Mouse (Mus musculus): ENCODE measurements around the gene Uqcr10. TPM values are rescaled to one million over a fixed set of nuclear protein-coding genes. Genes with fewer than 3 reads are reported as not detected.

Uqcr10 gene
- polyA plus RNA-seq, 2 experiments from 2014 or later = 400 to 440 TPM

DNA sequence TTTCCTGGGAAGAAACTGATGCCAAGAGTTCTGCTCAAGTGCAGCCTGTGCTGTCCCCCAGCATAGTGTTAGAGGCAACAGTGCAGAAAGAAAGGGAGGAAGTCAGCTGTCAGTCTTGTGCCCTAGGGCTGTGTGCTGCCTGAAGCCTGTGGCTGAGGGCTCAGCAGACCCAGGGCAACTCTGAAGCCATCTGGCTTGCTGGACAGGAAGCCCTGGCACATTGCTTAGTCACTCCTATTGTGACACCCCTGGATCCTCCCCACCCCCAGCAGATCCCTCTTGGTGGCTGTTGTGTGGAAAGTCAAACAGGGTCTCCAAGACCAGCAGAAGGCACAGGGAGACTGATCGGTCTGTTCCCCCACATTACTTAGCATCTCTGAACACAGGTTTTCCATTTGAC, 29.5 kb downstream of the Uqcr10 start:
- no peak for ATAC-seq

DNA sequence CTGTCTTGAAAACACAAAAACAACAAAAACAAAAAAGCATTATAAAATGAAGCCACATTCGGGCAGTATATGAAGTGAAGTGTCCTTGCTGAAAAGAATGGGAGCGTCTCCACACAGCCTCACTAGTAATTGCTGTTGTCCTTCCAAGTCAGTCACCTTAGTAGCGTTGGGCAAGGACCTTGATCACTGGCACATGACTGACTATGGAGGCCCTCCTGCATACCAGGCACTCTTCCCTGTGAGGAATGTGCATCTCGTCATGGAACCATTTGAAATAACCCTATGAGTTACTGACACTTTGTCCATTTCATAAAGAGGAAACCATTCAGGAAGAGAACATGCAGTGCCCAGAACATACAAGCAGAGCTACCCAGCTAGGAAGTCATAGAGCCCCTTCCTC, 32.4 kb downstream of the Uqcr10 start:
- ATAC-seq = no peak

DNA sequence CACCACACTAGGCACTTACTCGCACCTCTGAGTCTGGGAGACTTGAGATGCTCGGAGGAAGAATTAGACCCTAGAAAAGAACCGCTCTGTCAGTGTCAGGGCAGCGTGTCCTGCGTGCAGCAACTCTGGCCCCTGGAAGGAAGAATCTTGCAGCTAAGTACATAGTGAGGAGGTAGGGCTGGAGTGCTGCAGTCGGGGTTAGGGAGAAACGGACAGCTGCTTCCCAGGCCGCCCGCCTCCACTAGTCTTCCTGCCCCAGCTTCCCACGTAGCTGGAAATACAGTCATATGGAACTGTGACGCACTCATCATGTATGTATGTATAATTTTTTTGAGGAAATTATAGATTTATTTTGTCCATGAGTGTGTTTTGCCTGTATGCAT, 41.7 kb downstream of the Uqcr10 start:
- no peak for ATAC-seq

DNA sequence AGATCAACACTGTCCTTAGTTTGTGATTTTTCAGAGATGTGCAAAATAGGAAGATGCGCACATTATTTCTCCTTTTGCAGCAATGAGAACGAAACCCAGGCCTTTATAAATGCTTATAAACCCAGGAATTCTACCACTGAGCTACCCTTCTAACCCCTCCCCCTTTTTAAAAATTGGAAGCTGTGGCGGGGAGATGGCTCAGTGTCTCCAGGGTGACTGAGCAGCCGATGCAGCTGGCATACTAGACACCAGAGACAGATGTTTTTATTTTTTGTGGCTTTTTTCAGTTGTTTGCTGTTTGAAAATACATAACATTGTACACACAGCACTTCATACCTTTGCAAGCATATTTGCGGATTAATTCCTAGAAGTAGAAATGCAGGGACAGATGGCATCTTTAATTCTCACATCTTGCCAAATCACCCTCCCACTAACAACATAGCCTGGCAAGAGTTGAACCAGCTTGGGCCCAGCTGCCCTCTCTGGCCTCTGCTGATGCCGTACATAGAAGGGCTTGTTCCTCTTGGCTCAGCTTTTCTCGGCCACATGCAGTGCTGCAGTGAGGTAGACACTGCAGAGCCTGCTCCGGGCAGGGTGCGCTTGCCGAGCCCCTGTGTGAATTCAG, 42.2 kb downstream of the Uqcr10 start:
- ATAC-seq = no peak

DNA sequence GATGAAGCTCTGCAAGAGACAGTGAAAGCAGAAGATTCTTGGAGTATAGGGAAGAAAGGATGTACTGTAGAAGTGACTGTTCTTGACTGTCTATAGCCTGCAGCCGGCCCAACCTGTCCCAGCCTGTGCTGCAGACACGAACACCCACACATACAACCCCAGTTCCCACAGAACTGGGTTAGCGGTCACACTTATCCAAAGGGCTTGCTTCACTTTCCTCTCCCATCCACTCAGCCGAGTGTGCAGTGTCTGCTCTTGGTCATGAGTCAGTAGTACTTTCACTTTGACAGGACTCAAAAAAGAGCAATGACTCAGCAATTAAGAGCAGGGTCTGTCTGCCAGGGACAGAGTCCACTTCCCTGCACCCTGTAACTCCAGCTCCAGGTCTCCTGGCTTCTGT, 42.8 kb downstream of the Uqcr10 start:
- ATAC-seq = no peak

DNA sequence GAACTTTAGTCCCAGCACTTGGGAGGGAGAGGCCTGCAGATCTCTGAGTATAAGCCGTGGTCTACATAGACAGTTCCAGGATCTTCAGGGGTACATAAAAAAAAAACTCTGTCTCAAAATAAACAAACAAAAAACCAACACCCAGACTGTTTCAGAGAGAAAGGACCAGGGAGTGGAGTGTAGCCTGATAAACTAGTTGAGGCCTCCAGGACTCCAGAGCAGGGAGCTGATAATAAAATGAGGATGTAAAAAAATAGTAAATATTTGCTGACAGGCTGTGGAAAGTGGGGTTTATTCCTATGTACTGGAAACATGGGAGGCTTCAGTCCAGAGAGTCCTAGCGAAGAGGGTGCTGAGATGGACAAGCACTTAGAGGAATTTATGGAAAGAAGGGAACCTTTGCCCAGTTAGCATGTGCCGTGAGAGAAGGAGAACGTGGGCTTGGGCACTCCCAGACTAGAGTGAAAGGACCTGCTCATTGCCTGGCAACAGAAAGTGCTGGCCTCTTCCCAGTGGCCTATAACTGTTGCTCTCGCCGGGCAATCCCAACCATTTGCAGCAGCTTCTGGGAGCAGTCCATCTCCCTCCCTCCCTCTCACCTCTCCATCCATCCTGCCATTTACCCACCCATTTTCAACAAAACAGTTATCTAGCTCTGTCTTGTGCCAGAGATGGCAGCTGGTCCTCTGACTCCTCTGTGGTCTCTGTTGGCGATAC, 43.7 kb downstream of the Uqcr10 start:
- no peak for ATAC-seq

DNA sequence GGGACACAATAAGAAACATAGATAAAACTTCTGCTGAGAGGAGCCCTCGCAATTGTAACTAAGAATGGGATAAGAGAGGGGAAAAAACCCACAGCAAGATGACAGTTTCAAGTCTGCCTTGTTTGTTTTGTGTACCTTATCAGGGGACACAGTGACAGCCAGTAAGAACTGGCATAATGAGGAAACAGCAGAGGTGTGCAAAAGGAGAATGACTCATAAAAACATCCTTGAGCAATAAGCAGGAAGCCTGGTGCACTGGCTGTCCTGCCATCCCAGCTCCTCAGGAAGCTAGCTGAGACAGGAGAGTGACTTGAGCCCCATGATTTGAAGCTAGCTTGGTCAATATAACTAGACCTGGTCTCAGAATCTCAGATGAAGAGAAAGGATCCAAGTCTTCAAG, 44.3 kb downstream of the Uqcr10 start:
- ATAC-seq = no peak

Other genes with a start within 250 kb of the Uqcr10 start
- gene Mtmr3, start 109.5 kb downstream of the Uqcr10 start, polyA plus RNA-seq (2017; shearing (Covaris generic)) = 10 to 100 TPM; 34.7 to 42.2 TPM
- not detected for gene Gm11032, start 84.3 kb downstream of the Uqcr10 start, polyA plus RNA-seq (2017; shearing (Covaris generic))
- 10 to 100 TPM; 30.6 to 51.0 TPM for gene Ascc2, start 66.6 kb downstream of the Uqcr10 start, polyA plus RNA-seq (2017; shearing (Covaris generic))
- gene Zmat5, start 336 bp upstream of the Uqcr10 start, polyA plus RNA-seq (2017; shearing (Covaris generic)) = 100 to 1,000 TPM; 133 to 152 TPM
- gene Cabp7, start 42.4 kb upstream of the Uqcr10 start, polyA plus RNA-seq (2017; shearing (Covaris generic)) = under 1 TPM in 1 of 2 experiments, not detected in 1; 0.24 TPM
- gene Nf2, start 145.2 kb upstream of the Uqcr10 start, polyA plus RNA-seq (2017; shearing (Covaris generic)) = 10 to 100 TPM; 19.2 to 24.2 TPM
- 10 to 100 TPM; 50.0 to 62.7 TPM for gene Nipsnap1, start 169.6 kb upstream of the Uqcr10 start, polyA plus RNA-seq (2017; shearing (Covaris generic))
- 10 to 100 TPM; 38.7 to 48.5 TPM for gene Thoc5, start 191.0 kb upstream of the Uqcr10 start, polyA plus RNA-seq (2017; shearing (Covaris generic))
- 1 to 10 TPM; 6.6 to 6.9 TPM for gene Nefh, start 243.7 kb upstream of the Uqcr10 start, polyA plus RNA-seq (2017; shearing (Covaris generic))

Measured in CD4-positive, CD25-positive, alpha-beta regulatory T cell, adult 4 months (primary cell).